Mouse (Mus musculus): ENCODE results near the gene Slc48a1.

Slc48a1 gene

GRCm38 (mm10) chr15:97782749-97783105, 4.4 kb downstream of the Slc48a1 start:
- no peak for DNase-seq (ENCODE audit: low spot score)

GRCm38 (mm10) chr15:97784092-97784559, 5.8 kb downstream of the Slc48a1 start:
- DNase-seq (ENCODE audit: low spot score) = peak; percentile 56

GRCm38 (mm10) chr15:97784561-97785161, 6.3 kb downstream of the Slc48a1 start:
- DNase-seq (ENCODE audit: low spot score) = no peak

DNA sequence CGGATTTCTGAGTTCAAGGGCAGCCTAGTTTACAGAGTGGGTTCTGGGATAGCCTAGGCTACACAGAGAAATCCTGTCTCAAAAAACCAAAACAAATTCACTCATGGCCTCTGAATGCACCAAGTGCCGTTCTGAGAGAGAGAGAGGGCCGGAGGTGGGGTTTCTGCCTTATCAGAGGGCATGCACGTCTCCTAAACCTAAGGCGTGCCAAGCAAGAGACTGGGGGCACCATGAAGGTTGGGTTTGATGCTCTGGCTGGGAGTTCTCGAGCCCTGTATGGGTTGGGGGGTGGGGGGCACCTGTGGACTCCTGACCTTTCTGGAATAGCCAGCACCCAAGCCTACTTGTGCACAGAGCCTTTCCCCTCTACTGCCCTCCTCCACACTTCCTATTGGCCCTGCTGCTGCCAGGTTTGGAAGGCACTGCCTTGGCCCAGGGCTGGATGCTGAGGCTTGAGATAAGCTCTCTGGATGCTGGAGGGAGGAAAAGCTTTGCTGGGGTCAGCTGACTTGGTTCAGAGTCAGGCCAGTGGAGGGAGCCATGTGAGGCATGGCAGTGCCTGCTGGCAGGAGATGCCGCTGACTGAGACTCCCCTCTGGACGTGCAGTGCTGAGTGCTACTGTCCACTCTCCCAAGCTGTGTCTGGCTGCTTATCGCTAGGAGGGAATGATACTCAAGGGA, 7.6 kb downstream of the Slc48a1 start:
- no peak for DNase-seq (ENCODE audit: low spot score)

GRCm38 (mm10) chr15:97786412-97787112, 8.2 kb downstream of the Slc48a1 start:
- no peak for DNase-seq (ENCODE audit: low spot score)

- no peak for DNase-seq (ENCODE audit: low spot score)
Observed at GRCm38 (mm10) chr15:97787148-97787798, 9.0 kb downstream of the Slc48a1 start.

GRCm38 (mm10) chr15:97787799-97788667, 9.7 kb downstream of the Slc48a1 start:
- no peak for DNase-seq (ENCODE audit: low spot score)

DNA sequence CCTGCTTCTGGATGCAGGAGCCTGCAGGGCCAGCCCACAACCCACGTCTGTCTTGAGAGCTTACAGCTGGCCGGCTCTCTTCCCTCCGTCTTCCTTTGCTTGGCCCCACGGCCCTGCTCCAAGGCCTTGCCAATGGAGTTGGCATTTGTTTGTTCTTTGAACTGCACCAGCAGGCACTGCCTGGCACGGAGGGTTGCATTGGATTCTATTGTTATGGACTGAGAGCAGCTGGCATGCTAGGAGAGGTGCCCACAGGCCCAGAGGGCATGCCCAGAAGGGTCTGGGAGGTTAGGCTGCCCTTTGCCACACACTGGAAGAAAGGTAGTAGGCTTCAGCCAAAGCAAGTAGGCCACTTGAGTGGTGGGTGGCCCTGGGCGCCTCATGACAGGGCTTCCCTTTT, 10.5 kb downstream of the Slc48a1 start:
- no peak for DNase-seq (ENCODE audit: low spot score)

DNA sequence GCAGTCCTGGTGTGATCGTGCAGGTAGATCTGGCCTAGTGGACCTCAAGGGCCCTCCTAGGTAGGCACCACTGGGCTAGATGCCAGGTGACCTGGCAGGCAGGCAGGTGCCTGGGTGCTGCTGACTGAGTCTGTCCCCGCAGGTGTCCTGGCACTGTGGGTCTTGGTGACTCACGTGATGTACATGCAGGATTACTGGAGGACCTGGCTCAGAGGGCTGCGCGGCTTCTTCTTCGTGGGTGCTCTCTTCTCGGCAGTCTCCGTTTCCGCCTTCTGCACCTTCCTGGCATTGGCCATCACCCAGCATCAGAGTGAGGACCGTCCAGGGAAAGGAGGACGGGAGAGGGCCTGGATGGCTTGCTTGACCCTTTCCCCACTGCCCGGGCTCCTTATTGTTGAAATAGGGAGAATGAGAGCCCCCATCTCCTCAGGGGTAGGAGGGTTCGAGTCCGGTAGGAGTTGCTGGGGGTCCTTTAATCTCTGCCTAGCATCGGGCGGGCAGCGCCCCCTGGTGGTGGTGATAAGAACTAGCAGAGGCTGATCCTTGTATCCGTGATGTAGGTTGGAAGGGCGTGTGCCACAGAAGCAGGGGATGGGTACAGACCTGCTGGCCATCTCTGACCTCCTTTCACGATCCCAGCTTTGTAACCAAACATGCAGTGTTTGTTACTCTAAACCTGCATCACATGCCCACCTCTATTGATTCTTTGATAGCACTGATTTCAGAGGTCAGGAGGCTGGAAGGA, 11.6 kb downstream of the Slc48a1 start:
- no peak for DNase-seq (ENCODE audit: low spot score)

DNA sequence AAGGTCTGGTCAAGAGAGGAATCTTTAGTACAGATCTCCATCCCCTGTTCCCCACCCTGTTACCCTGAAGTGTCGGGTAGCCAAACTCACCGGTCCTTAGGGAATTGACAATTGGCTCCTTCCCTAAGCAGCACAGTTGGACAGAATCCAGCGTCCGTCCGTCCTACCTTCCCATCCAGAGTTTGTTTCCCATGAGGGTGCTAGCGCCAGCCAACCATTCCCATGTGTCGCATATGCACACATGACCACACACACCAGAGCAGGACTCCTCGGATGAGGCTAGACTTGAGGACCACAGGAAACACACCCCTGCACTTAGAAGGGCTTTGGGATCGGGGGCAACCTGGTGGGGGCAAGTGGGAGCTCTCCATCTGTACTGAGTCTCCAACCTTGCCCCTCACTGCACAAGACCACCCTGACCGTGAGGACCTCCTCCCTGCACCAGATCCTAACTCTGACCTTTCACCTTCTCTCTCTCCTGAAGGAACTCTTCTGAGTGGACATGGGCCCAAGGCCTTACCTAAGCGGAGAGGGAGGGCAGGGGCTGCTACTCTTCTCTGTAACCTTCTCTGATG, 12.9 kb downstream of the Slc48a1 start:
- no peak for DNase-seq (ENCODE audit: low spot score)

DNA sequence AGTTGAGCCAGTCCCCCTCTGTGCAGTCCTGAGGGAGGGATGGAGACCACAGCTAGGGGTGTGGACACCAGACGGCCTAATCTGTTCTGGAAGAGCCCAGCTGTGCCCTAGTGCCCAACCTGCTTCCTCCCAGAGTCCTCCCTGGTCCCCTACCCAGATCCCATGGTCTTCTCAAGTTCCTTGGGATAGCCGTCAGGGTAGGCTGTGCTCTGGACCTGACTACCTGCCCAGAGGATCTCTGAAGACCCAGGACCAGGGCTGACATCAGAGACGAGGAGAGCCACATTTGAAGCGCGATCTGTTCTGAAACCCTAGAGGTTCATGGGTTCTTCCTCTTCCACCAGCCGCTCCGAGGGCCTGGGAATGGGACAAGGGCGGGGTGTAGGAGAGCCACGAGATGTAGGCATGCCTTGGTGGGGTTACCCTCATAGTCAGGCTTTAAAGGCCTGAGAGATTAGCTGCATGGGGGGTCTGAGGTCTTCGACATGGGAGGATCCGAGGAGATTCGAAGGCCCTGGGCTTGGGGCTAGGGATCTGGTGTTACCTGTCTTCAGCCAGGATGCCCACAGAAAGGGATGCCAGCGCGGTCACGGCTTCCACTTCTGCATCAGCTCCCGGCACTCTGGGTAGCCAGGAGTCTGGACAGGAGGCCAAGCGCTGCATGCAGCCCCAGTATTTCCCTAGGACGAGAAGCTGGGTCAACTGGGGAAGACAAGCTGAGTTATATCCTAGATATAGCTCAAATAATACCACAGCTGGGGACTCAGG, 15.2 kb downstream of the Slc48a1 start:
- DNase-seq (ENCODE audit: low spot score) = no peak

GRCm38 (mm10) chr15:97794268-97794667, 15.9 kb downstream of the Slc48a1 start:
- DNase-seq (ENCODE audit: low spot score) = no peak

- no peak for DNase-seq (ENCODE audit: low spot score)
Observed at GRCm38 (mm10) chr15:97795559-97796235, 17.4 kb downstream of the Slc48a1 start.

- DNase-seq (ENCODE audit: low spot score) = no peak
Observed at GRCm38 (mm10) chr15:97796674-97797310, 18.5 kb downstream of the Slc48a1 start.

DNA sequence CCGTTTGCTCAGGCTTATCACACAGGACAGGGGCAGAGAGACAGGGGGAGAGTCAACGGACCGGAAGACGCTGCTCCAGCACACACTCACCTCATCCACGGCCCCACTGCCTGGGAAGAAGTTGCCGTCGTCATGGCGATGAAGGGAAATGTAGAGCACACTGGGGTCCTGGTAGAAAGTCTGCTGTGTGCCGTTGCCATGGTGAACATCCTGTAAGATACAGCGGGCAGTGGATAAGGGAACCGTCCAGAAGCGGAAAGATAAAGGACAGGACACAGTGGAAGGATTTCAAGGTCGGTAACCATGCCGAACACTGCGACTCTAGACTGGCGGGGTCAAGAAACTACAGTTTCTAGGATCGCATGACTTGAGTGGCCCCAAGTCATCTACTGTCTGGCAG, 19.8 kb downstream of the Slc48a1 start:
- DNase-seq (ENCODE audit: low spot score) = no peak

GRCm38 (mm10) chr15:97799446-97799845, 21.1 kb downstream of the Slc48a1 start:
- no peak for DNase-seq (ENCODE audit: low spot score)

- no peak for DNase-seq (ENCODE audit: low spot score)
Observed at GRCm38 (mm10) chr15:97800853-97801252, 22.5 kb downstream of the Slc48a1 start.

DNA sequence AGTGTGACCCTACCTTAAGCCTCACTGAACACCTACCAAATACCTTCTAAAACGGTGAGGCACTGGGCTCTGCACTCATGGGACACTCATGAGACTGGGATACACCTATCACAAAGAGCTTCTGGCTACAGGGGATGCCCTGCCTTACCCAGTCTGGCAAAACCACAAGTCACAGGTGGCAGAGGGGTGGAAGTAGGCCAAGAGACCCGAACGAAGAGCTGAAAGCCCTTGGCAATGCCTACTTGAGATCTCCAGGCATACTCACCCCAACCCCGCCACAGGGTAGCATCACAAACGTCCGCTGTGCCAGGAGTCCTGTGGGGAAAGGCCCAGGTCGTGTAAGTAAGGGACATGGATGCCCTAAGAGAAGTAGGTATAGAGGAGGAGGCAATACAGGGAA, 23.5 kb downstream of the Slc48a1 start:
- no peak for DNase-seq (ENCODE audit: low spot score)

DNA sequence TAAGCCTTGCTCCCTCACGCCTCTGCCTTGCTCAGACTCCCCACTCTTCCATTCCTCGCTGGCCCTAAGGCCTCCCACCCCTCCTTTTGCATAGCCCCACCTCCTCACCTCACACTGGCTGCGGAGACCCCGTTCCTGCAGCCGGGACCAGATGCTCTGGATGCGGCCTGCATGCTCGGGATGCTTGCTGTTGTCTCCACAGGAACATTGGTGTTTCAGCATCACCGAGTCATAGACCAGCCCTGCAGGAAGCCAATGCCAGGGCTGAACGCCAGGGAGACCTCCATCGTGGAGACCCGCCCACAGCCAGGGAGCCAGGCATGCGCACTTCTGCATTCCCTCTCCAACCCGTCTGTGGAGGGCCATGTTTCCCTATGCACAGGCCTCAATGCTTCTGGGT, 24.3 kb downstream of the Slc48a1 start:
- DNase-seq (ENCODE audit: low spot score) = no peak

All from layer of hippocampus, adult 9-10 months (tissue).